Mouse (Mus musculus) ES-E14 (cell line): ENCODE results near the gene Ccng2.

Experiments
- HCFC1 ChIP-seq: IDR thresholded peaks from 2 replicates; pipeline ENCODE4 v1.6.1; 2012; ENCODE audit warnings: low read length, inconsistent platforms, borderline replicate concordance; ENCODE audit not compliant: insufficient read depth
- ZC3H11A ChIP-seq: IDR thresholded peaks from 2 replicates; pipeline ENCODE4 v1.6.1; 2012; ENCODE audit warnings: low read depth, mild to moderate bottlenecking, inconsistent platforms, low read length, borderline replicate concordance

GRCm38 (mm10) chr5:93251001-93251760 lies 15.9 kb upstream of the Ccng2 start:
- TF ChIP-seq ZC3H11A (no peak), HCFC1 (no peak)
